In the genomic region with DNA sequence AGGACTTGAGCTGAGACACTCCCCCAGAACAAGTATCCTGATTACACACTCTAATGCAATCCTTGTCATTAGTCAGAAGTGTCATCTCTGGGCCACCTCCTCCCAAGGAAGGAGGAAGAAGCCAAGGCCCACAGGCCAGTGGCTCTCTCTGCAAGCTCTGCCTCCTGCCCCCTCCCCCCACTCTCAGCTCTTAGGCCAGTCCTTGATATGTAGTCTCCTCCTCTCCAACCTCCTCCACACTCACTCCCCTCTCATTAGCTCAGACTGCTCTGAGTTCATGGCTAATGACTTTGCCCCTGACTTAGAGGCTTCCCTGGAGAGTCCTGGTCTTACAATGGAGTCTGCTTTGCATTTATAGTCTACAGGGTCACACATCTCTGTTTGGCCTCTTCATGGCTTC, we compare ENCODE assay signal across 14 mouse cellular contexts.
A peak's percentile ranks its signal among the peaks of the same experiment; 100 is the strongest.
DNase-seq lines count a peak whose midpoint lies in the region; ATAC-seq lines count a peak whose summit lies in the region.
"Had no signal": no experiment of that assay in that cellular context is flagged by ENCODE, and none has a peak within 500 bp of the region (broad histone marks: within the 10 kb centered on the region; RNA-seq: fewer than 3 reads in every experiment).

No protein-coding gene starts in this region.

- no peaks in the 10 kb centered on the region for H3K27me3 ChIP-seq in forebrain, embryonic 15.5 days
- no peaks in the 10 kb centered on the region for H3K27me3 ChIP-seq in forebrain, embryonic 14.5 days (replicated peaks; ENCODE audit: control insufficient read depth, insufficient read depth, low read length)
- no peaks in the 10 kb centered on the region for H3K27me3 ChIP-seq in neural tube, embryonic 11.5 days (ENCODE audit: control insufficient read depth, insufficient read depth, low read length)
- H3K27me3 ChIP-seq in neural tube, embryonic 15.5 days (replicated peaks), result peaks cover 22% of the 10 kb centered on the region

- peak overlapping the region; percentile 73; the same call in 1 of the 2 replicates for H3K27ac ChIP-seq in forebrain, embryonic 15.5 days (replicated peaks)
- no peak overlapping the region for H3K27ac ChIP-seq in forebrain, embryonic 14.5 days (ENCODE audit: low read depth, low read length)
- no peak overlapping the region for H3K27ac ChIP-seq in neural tube, embryonic 11.5 days (ENCODE audit: low read depth, low read length)
- H3K27ac ChIP-seq in neural tube, embryonic 15.5 days (replicated peaks), result no peak overlapping the region
- H3K27ac ChIP-seq: heart, embryonic 13.5 days; hindbrain, postnatal 0 days; lung, embryonic 15.5 days had no signal

- H3K36me3 ChIP-seq in forebrain, embryonic 15.5 days, result no peaks in the 10 kb centered on the region
- no peaks in the 10 kb centered on the region for H3K36me3 ChIP-seq in forebrain, embryonic 14.5 days (ENCODE audit: control insufficient read depth, insufficient read depth, low read length)
- no peaks in the 10 kb centered on the region for H3K36me3 ChIP-seq in neural tube, embryonic 11.5 days (ENCODE audit: control insufficient read depth, insufficient read depth, low read length)
- H3K36me3 ChIP-seq in neural tube, embryonic 15.5 days, result no peaks in the 10 kb centered on the region
- H3K36me3 ChIP-seq: heart, embryonic 13.5 days; lung, embryonic 15.5 days had no signal

- no peaks in the 10 kb centered on the region for H3K9me3 ChIP-seq in forebrain, embryonic 15.5 days
- no peaks in the 10 kb centered on the region for H3K9me3 ChIP-seq in forebrain, embryonic 14.5 days (replicated peaks; ENCODE audit: control insufficient read depth, low read length)
- no peaks in the 10 kb centered on the region for H3K9me3 ChIP-seq in neural tube, embryonic 11.5 days (ENCODE audit: control insufficient read depth, low read length)
- 0 out of 2 replicates have a peak, but pooled peaks cover 3% of the 10 kb centered on the region for H3K9me3 ChIP-seq in neural tube, embryonic 15.5 days (replicated peaks)
- H3K9me3 ChIP-seq: heart, embryonic 13.5 days; lung, embryonic 15.5 days had no signal

- no peak for DNase-seq in forebrain, embryonic 14.5 days (ENCODE audit: low spot score)
- DNase-seq in neural tube, embryonic 11.5 days (ENCODE audit: low spot score), result peak; percentile 24
- DNase-seq in fat pad, adult 2 months (ENCODE audit: extremely low read depth, low read depth, low spot score), result peak; percentile 8
- no peak for DNase-seq in layer of hippocampus, adult 18-20 months (ENCODE audit: low spot score in 2 of 2)
- DNase-seq in layer of hippocampus, adult 9-10 months (ENCODE audit: low spot score), result no peak
- DNase-seq: cerebellum, adult 2 months; gastrocnemius, postnatal 25 days; kidney, postnatal 25 days had no signal

- H3K9ac ChIP-seq in forebrain, embryonic 15.5 days (replicated peaks), result no peak overlapping the region
- H3K9ac ChIP-seq in forebrain, embryonic 14.5 days (ENCODE audit: low read length), result no peak overlapping the region
- H3K9ac ChIP-seq in neural tube, embryonic 11.5 days (ENCODE audit: low read length), result no peak overlapping the region
- H3K9ac ChIP-seq in neural tube, embryonic 15.5 days (replicated peaks), result no peak overlapping the region
- H3K9ac ChIP-seq: heart, embryonic 13.5 days; lung, embryonic 15.5 days had no signal

- H3K4me3 ChIP-seq in forebrain, embryonic 15.5 days, result no peak overlapping the region
- H3K4me3 ChIP-seq in forebrain, embryonic 14.5 days (ENCODE audit: low read depth, low read length), result no peak overlapping the region
- no peak overlapping the region for H3K4me3 ChIP-seq in neural tube, embryonic 11.5 days (ENCODE audit: low read depth, low read length)
- no peak overlapping the region for H3K4me3 ChIP-seq in neural tube, embryonic 15.5 days (replicated peaks)
- H3K4me3 ChIP-seq: heart, embryonic 13.5 days; lung, embryonic 15.5 days had no signal

- no peak for ATAC-seq in forebrain, embryonic 15.5 days (replicated peaks)
- ATAC-seq in forebrain, embryonic 14.5 days, result no peak
- no peak for ATAC-seq in neural tube, embryonic 11.5 days (ENCODE audit: insufficient read depth, low FRiP score, low TSS enrichment)
- no peak for ATAC-seq in neural tube, embryonic 15.5 days (ENCODE audit: low FRiP score)
- ATAC-seq: CD4-positive, CD25-positive, alpha-beta regulatory T cell, adult 4 months; hindbrain, postnatal 0 days had no signal

- peaks cover 26% of the 10 kb centered on the region for H3K4me1 ChIP-seq in forebrain, embryonic 15.5 days
- peaks cover 25% of the 10 kb centered on the region for H3K4me1 ChIP-seq in forebrain, embryonic 14.5 days (ENCODE audit: control insufficient read depth, insufficient read depth, low read length)
- peaks cover 13% of the 10 kb centered on the region for H3K4me1 ChIP-seq in neural tube, embryonic 11.5 days (ENCODE audit: control insufficient read depth, insufficient read depth, low read length)
- peaks cover 29% of the 10 kb centered on the region for H3K4me1 ChIP-seq in neural tube, embryonic 15.5 days

- H3K4me2 ChIP-seq in forebrain, embryonic 15.5 days (replicated peaks), result no peak overlapping the region
- H3K4me2 ChIP-seq in forebrain, embryonic 14.5 days (ENCODE audit: low read length), result no peak overlapping the region
- no peak overlapping the region for H3K4me2 ChIP-seq in neural tube, embryonic 11.5 days (ENCODE audit: low read depth)
- no peak overlapping the region for H3K4me2 ChIP-seq in neural tube, embryonic 15.5 days
- H3K4me2 ChIP-seq: heart, embryonic 13.5 days; lung, embryonic 15.5 days had no signal

Comparison
In these comparisons a context has a peak if more than half of its experiments do, and no peak if none do; other contexts are left out.
1. DNase-seq: peak in neural tube, embryonic 11.5 days (single experiment) and fat pad, adult 2 months (single experiment); none in forebrain, embryonic 14.5 days (single experiment), layer of hippocampus, adult 18-20 months (0 of 2) and layer of hippocampus, adult 9-10 months (single experiment).